Mouse (Mus musculus): Measurements from ENCODE around the gene Tbc1d30.

DNA sequence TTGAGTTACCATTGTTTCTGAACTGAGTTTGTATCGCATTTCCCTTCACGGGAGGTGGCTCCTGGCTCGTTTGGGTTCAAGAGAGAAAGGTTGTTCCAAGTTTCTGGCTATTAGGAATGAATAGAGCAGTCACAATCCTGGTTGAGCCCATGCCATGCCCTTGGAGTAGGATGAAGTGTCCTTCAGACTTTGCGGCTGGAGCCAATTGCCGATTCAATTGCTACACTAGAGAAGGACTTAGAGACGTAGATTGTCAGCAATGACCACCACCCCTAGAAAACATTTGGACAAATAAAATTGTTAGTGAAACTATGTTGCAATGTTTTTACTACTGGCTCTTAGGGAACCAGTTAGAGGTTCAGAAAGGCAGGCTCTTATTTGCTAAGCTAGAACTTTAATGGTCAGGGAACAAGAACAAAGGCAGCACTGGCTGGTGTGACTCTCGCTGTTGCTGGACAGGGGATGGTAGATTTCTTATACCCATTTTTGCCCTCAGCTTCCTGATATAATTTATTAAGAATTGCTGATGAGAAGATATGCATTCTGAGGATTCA lies 32.6 kb downstream of the Tbc1d30 start:
- TF ChIP-seq EP300 (IDR thresholded peaks at IDR 0.05; ENCODE audit: low read depth) (no peak), CTCF (IDR thresholded peaks at IDR 0.05; ENCODE audit: low read depth) (no peak)
